Mouse (Mus musculus): Measurements from ENCODE around the gene Rpl22l1.

GRCm38 (mm10) chr3:28843231-28843630, 38.0 kb downstream of the Rpl22l1 start:
- no peak for TF ChIP-seq POLR2A (IDR thresholded peaks at IDR 0.05; ENCODE audit: extremely low read depth, insufficient read depth, low read length)
- TF ChIP-seq CTCF (IDR thresholded peaks at IDR 0.05; ENCODE audit: extremely low read depth, insufficient read depth, low read length), result no peak

All from cortical plate, adult 2 months (tissue).